Mouse (Mus musculus) MEL (cell line): ENCODE data around the gene Spata2.

ENCODE experiments used
- CHD2 ChIP-seq: IDR thresholded peaks from 2 replicates; pipeline ENCODE4 v1.6.1; 2011; ENCODE audit warnings: low read length, improper control_type of control experiment
- CTCF ChIP-seq, 3 experiments: IDR thresholded peaks in 2 of 3; conservative IDR thresholded peaks in 1 of 3; 2 replicates each; pipeline ENCODE4 v1.5.1; 2011 to 2012; ENCODE audit warnings: low read length in 3 of 3, low read depth in 2 of 3, mild to moderate bottlenecking in 2 of 3, improper control_type of control experiment in 1 of 3, inconsistent platforms in 1 of 3, mixed read lengths in 1 of 3, moderate library complexity in 1 of 3; ENCODE audit not compliant: control insufficient read depth in 1 of 3, insufficient read depth in 1 of 3, poor library complexity in 1 of 3, severe bottlenecking in 1 of 3
- E2F4 ChIP-seq: IDR thresholded peaks from 2 replicates; pipeline ENCODE4 v1.6.1; 2011; ENCODE audit warnings: low read depth, low read length, improper control_type of control experiment, borderline replicate concordance
- GABPA ChIP-seq: IDR thresholded peaks from 2 replicates; pipeline ENCODE4 v1.6.1; 2012; ENCODE audit warnings: low read depth, mild to moderate bottlenecking, inconsistent platforms, low read length, improper control_type of control experiment, moderate library complexity
- GATA1 ChIP-seq: IDR thresholded peaks from 2 replicates; pipeline ENCODE4 v1.6.1; 2011; ENCODE audit warnings: low read depth, low read length, improper control_type of control experiment
- JUND ChIP-seq: IDR thresholded peaks from 2 replicates; pipeline ENCODE4 v1.6.1; 2011; ENCODE audit warnings: low read depth, mild to moderate bottlenecking, improper control_type of control experiment, low read length
- MAX ChIP-seq: IDR thresholded peaks from 2 replicates; pipeline ENCODE4 v1.6.1; 2011; ENCODE audit warnings: low read length, improper control_type of control experiment
- MAZ ChIP-seq: IDR thresholded peaks from 2 replicates; pipeline ENCODE4 v1.6.1; 2012; ENCODE audit warnings: low read depth, mild to moderate bottlenecking, inconsistent platforms, low read length, improper control_type of control experiment
- POLR2A ChIP-seq, 2 experiments: IDR thresholded peaks; 2 replicates each; pipeline ENCODE4 v1.6.1; 2011 to 2012; ENCODE audit warnings: low read length in 2 of 2, mild to moderate bottlenecking in 2 of 2, control low read depth in 1 of 2, improper control_type of control experiment in 1 of 2, low read depth in 1 of 2, moderate library complexity in 1 of 2; ENCODE audit not compliant: control insufficient read depth in 1 of 2, insufficient read depth in 1 of 2, poor library complexity in 1 of 2
- SIN3A ChIP-seq: IDR thresholded peaks from 2 replicates; pipeline ENCODE4 v1.6.1; 2012; ENCODE audit warnings: low read length, improper control_type of control experiment, inconsistent platforms
- UBTF ChIP-seq: IDR thresholded peaks from 2 replicates; pipeline ENCODE4 v1.6.1; 2012; ENCODE audit warnings: low read depth, mild to moderate bottlenecking, inconsistent platforms, low read length, improper control_type of control experiment, moderate library complexity, borderline replicate concordance; ENCODE audit not compliant: insufficient read depth
- ZKSCAN1 ChIP-seq: IDR thresholded peaks from 2 replicates; pipeline ENCODE4 v1.6.1; 2012; ENCODE audit warnings: low read depth, mild to moderate bottlenecking, inconsistent platforms, low read length, improper control_type of control experiment, moderate library complexity

GRCm38 (mm10) chr2:167529935-167530513 lies 37.3 kb upstream of the Spata2 start:
- no peak for TF ChIP-seq CTCF (IDR thresholded peaks at IDR 0.05 in 2 of 3, conservative IDR thresholded peaks at IDR 0.05 in 1 of 3; ENCODE audit: control insufficient read depth in 1 of 3, insufficient read depth in 1 of 3, low read depth in 2 of 3, low read length in 3 of 3, poor library complexity in 1 of 3, severe bottlenecking in 1 of 3)
- no peak for TF ChIP-seq SIN3A
- no peak for TF ChIP-seq GABPA
- TF ChIP-seq UBTF, result no peak
- TF ChIP-seq POLR2A (IDR thresholded peaks at IDR 0.05; ENCODE audit: control insufficient read depth in 1 of 2, insufficient read depth in 1 of 2, low read depth in 1 of 2, low read length in 2 of 2, poor library complexity in 1 of 2), result no peak
- TF ChIP-seq MAX, result no peak
- TF ChIP-seq ZKSCAN1, result no peak
- no peak for TF ChIP-seq JUND
- no peak for TF ChIP-seq GATA1
- TF ChIP-seq MAZ, result no peak
- no peak for TF ChIP-seq E2F4
- TF ChIP-seq CHD2, result no peak
